Mouse (Mus musculus) right cerebral cortex, postnatal 36 days (tissue): ENCODE measurements around the gene 1700017D01Rik.
A peak's percentile ranks its signal among the peaks of the same experiment; 100 is the strongest.
"Not testable (repeated sequence)": the region's sequence is repeated elsewhere in the genome, so short reads cannot be mapped to it uniquely, and the experiment has no call there.

ENCODE experiments used
- DNase-seq, 2 experiments: peaks; one replicate each; pipeline ENCODE4 v3.0.0; 2022; ENCODE audit warnings: low spot score in 2 of 2, mixed read lengths in 1 of 2

The 1700017D01Rik gene

DNA sequence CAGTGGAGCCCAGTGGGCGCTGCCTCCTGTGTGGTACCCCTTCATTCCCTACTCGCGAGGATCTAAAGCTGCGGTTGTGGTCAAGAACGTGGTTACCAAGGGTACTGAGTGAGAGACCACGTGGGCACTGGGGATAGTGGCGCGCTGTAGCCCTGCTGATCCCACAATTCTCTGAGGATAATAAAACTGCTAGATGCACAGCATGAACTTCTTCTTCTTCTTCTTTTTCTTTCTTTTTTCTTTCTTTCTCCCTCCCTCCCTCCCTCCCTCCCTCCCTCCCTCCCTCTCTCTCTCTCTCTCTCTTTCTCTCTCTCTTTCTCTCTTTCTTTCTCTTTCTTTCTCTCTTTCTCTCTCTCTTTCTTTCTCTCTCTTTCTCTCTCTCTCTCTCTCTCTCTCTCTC is at the start of gene 1700017D01Rik:
1700017D01Rik (minus strand) TSS at position 101 of the 400 bp plus-strand sequence.
- not testable (repeated sequence) for DNase-seq

GRCm38 (mm10) chr19:11177464-11177863 is 46.8 kb upstream of the 1700017D01Rik start:
- no peak for DNase-seq

DNA sequence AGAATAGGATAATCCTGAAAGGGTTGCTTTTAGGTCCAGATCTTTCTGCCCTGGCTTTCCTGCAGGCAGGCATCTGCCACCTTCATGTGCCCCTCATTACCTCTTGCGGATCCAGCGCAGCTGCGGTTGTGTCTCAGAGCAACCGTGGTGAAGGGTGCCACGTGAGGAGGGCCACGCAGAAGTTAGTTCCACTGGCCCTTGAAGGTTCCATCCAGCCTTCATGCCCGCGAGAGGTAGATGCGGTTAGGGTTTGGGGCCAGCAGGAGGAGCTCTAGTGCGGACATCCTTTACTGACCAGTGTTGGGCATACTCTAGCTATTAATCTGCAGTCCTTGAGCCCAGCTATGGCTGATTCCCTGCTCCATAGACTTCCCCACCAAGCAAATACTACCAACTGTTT is 34.5 kb upstream of the 1700017D01Rik start, which contains the start of gene 1700025F22Rik:
1700025F22Rik (minus strand) TSS at position 149 of the 400 bp plus-strand sequence.
- DNase-seq = no peak

- not testable (repeated sequence) for DNase-seq
Observed at GRCm38 (mm10) chr19:11157890-11158289, 27.2 kb upstream of the 1700017D01Rik start.

GRCm38 (mm10) chr19:11135336-11135735 is 4.7 kb upstream of the 1700017D01Rik start:
- DNase-seq = no peak

DNA sequence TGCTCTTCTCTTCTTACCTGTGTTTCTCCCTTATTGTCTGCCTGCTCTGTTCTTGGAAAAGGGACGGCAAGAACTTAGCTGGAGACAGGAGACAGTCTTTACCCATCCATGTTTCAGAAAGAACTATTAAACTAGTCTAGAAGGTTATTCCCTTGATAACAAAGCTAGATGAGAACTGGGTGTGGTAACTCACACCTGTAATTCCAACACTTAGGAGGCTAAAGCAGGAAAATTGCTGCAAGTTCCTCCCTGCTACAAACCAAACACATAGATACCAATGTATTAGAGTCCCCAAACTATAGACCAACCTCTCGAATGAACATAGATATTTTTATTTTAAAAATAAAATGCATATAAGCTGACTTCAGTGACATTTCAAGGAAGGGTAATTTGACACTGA is 4.2 kb upstream of the 1700017D01Rik start:
- DNase-seq = no peak

GRCm38 (mm10) chr19:11129702-11130101 is 974 bp downstream of the 1700017D01Rik start:
- no peak for DNase-seq

DNA sequence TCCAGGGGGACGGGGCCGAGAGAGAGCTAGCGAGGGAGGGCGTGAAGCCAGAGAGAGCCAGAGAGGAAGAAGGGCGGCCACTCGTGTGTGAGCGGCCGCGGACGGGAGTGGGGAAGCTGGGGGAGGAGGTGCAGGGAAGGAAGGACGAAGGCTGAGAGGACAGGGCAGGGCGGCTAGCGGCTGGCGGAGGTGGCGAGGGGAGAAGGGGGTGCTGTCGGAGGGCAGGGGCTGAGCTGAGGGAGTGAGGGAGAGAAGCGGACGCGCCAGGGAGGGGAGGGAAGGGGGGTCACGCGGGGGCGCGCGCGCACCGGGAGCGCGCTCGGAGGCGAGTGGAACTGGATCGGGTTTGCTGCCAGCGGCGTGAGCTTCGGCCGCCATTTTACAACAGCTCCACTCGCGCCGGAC is 9.7 kb downstream of the 1700017D01Rik start:
- not testable (repeated sequence) for DNase-seq

GRCm38 (mm10) chr19:11119338-11119737 is 11.3 kb downstream of the 1700017D01Rik start:
- DNase-seq = no peak

DNA sequence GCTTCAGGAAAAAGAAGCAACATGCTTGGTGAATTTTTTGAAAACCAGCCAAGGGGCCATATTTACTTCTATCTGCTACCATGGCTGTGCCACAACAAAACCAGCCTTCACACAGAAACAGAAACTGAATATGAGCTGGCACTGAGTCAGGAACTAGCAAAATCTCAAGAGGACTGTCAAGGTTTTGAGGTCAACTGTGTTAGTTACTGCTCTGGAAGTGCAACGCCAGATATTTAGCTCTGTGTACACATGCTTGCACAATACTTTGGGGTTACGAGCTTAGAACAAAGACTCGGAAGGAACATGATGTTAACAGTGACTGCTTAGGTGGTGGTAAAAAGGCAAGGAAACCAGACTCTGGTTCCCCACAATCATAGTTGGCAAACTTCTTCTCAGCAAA is 22.9 kb downstream of the 1700017D01Rik start:
- no peak for DNase-seq

- DNase-seq = no peak
Observed at GRCm38 (mm10) chr19:11101880-11102279, 28.8 kb downstream of the 1700017D01Rik start.

DNA sequence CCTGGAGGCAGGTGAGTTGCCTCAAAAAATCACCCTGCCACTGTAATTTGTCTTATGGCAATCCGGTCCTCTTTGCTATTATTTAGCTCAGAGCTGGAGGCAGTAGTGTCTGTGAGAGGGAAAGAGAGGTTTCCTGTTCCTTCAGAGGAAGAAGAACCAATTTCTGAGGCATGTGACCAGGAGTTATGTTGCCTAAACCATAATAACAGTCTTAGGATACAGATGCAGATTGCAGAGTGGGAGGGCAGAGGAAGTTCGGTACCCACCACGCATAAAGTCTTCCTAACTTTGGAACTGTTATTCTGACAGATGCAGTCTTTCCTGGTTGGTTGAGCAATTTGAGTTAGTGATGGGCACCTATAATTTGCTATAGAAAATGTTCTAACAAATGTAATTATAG is 32.3 kb downstream of the 1700017D01Rik start:
- no peak for DNase-seq

- peak in 1 of 2 experiments; percentile 1 for DNase-seq
Observed at GRCm38 (mm10) chr19:11092131-11092530, 38.5 kb downstream of the 1700017D01Rik start.

DNA sequence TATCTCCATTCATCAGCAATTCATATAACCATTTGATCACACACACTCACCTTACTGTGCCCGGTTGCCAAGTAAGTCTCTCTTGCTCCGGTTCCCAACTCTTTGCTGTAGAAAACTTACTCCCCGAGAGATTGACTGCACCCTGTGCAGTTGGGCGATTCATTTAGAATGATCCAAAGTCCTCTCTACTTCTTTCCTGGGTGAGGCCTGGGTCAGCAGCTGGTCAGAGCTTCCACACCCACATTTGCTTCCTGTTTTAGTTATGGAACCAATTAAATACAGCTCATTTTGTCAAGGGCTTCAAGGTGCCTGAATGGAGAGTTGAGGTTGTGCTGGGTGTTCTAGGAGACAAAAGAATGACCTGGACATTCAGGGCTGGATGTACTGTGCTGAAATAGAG is 49.7 kb downstream of the 1700017D01Rik start, which contains the start of gene Ms4a8a:
Ms4a8a (minus strand) TSS at position 169 of the 400 bp plus-strand sequence.
- DNase-seq = no peak

GRCm38 (mm10) chr19:11070364-11070763 is 60.3 kb downstream of the 1700017D01Rik start:
- no peak for DNase-seq

DNA sequence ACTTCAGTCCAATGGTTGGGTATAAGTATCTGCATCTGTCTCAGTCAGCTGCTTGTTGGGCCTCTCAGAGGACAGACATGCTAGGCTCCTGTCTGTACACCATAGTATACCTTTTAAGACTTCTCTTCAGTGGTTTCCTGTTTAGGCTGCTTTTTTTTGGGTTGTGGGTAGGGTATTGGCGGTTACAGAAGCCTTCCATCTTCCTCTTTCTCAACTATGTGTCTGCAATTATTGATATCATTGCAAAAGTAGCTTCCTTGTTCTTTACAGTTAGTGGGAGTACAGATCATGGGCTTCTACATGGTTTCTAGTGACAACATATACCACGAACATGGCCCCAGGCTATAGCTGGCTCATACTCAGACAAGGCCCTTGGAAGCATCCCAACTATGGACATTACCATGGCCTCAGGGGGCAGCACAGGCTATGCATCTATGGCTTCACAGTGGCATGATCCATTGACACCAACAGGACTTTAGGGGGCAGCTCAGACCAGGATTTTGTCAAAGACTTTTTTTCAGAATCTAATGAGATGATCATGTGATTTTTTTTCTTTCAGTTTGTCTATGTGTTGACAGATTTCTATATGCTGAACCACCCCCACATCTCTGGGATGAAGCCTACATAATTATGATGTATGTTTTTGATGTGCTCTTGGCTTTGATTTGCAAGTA is 65.3 kb downstream of the 1700017D01Rik start:
- no peak for DNase-seq

DNA sequence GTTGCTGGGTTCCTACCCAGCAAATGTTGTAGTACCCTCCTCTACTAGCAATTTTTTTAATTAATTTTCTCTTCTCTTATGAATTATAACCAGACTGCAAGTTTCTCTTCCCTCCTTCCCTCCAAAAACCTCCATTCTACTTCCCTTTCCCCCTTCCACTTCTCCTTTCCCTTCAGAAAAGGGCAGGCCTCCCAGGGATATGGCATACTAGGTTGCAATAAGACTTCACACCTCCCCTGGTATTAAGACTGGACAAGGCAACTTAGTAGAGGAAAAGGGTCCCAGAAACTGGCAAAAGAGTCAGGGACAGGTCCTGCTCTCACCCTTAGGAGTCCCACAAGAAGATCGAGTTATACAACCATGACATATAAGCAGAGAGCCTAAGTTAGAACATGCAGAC is 69.8 kb downstream of the 1700017D01Rik start:
- DNase-seq = no peak

DNA sequence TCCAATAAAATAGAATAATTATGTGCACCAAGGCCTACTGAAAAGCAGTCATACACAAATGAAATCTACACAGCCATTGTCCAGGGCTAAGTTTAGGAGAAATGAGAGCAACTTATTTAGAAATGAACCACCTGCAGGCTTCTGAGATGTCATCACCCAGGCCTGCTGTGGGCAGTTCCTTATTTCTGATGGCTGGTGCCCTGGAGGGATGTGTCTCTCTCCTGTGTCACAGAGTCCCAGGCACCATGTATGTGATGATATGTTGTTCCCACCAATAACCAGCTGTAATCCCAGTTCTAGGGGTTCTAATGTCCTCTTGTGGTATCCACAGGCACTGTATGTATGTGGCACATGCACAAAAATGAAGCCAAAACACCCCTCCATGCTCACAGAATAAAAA is 70.7 kb downstream of the 1700017D01Rik start:
- no peak for DNase-seq

DNA sequence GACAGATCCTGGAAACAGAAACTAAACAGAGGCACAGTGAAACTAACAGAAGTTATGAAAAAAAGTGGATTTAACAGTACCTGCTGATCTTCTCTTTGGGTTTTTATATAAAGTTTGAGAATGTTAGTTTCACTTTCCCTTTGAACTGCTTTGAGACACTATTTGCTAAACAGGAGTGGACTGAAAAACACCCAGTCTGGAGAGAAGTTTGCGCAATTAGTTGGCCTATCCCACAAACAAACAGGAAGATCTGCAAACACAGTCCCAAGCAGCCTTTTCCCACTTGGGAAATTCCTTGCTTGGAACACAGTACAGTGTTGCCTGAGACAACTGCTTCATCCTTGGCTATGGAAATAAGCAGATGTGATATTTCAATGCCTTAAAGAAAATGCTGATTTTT is 75.0 kb downstream of the 1700017D01Rik start:
- DNase-seq = not testable (repeated sequence)

- no peak for DNase-seq
Observed at GRCm38 (mm10) chr19:11053277-11053676, 77.4 kb downstream of the 1700017D01Rik start.

GRCm38 (mm10) chr19:11052877-11053276 is 77.8 kb downstream of the 1700017D01Rik start:
- no peak for DNase-seq

DNA sequence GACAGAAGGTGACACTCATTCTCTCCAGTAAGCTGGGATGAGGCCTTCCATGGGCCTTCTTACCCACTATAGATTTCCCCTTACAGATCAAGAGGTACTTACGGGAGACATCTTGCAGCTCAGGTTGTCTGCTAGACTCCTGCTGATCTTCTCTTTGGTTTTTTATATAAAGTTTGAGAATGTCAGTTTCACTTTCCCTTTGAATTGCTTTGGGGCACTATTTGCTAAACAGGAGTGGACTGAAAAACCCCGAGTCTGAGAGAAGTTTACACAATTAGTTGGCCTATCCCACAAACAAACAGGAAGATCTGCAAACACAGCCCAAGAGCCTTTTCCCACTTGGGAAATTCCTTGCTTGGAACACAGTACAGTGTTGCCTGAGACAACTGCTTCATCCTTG is 80.4 kb downstream of the 1700017D01Rik start:
- no peak for DNase-seq

GRCm38 (mm10) chr19:11049426-11049825 is 81.2 kb downstream of the 1700017D01Rik start:
- DNase-seq = no peak

GRCm38 (mm10) chr19:11048503-11048902 is 82.2 kb downstream of the 1700017D01Rik start:
- no peak for DNase-seq
